Mouse (Mus musculus) cerebellum, postnatal 4 days (tissue): Measurements from ENCODE around the gene Cep55.

Source experiments
- DNase-seq, 2 experiments: peaks; one replicate each; pipeline ENCODE4 v3.0.0; 2022; ENCODE audit warnings: low spot score in 2 of 2, mixed read lengths in 1 of 2

Cep55 gene

DNA sequence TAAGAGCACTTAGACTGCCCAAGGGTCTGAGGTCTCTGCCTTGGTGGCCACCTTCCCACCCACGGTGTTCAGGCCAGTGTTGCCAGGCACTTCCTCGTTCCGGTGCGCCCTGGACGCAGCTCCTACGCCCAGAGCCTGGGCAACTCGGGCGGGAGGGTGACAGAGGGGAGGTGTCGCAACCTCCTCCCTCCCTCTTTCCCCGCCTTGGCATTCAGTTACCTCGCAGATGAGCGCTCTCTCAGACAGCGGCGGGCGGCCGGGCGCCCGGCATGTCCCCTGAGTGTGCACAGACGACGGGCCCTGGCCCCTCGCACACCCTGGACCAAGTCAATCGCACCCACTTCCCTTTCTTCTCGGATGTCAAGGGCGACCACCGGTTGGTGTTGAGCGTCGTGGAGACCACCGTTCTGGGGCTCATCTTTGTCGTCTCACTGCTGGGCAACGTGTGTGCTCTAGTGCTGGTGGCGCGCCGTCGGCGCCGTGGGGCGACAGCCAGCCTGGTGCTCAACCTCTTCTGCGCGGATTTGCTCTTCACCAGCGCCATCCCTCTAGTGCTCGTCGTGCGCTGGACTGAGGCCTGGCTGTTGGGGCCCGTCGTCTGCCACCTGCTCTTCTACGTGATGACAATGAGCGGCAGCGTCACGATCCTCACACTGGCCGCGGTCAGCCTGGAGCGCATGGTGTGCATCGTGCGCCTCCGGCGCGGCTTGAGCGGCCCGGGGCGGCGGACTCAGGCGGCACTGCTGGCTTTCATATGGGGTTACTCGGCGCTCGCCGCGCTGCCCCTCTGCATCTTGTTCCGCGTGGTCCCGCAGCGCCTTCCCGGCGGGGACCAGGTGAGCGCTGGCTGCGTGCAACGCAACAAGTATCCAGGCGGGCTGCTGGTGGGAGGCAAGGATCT is 42.3 kb downstream of the Cep55 start, which contains the start of gene Ffar4:
Gene Ffar4, plus strand, starts transcription at position 214 of the 901 bp plus-strand sequence.
- DNase-seq, result peak in 1 of 2 experiments; percentile 5

DNA sequence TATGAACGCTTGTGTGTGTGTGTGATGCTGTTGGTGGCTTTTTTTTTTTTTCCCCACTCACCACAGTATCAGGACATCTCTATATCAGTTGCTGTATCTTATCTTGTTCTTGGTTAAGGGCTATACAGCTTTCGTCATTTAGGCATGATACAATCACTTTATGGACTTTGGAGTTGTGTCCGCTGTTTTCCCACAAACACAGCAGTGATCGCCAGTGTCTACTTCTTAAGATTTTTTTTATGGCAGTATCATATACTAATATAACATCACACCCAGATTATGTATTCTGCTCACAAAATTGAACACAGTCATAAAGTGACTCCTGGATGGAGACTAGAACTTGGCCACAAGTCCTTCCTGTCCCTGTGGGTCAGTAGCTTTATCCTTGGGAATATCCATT is 53.1 kb downstream of the Cep55 start:
- DNase-seq, result no peak

- DNase-seq, result no peak
Measured at GRCm38 (mm10) chr19:38109506-38110242, 54.9 kb downstream of the Cep55 start.

- DNase-seq, result no peak
Measured at GRCm38 (mm10) chr19:38111056-38111455, 56.2 kb downstream of the Cep55 start.

- no peak for DNase-seq
Measured at GRCm38 (mm10) chr19:38112575-38112974, 57.8 kb downstream of the Cep55 start.

- no peak for DNase-seq
Measured at GRCm38 (mm10) chr19:38114834-38115491, 60.2 kb downstream of the Cep55 start.

- no peak for DNase-seq
Measured at GRCm38 (mm10) chr19:38120123-38120760, 65.4 kb downstream of the Cep55 start.

DNA sequence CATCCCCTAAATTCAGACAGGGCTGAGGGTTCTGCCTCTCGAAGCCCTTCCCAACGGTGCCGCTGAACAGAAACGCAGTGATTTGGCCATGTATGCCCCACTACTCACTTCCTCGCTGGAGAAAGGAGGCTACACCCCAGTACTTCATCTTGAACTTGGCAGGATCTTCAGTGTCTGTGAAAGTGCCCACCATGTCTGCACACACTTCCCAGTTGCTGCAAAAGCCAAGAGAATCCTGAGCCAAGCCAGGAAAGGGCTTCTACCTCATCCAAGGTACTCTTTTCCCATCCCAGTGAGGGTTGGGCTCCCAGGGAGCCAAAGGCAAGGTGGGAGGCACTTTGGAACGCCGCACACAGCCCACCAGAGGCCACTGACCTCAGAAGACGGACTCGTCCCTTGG is 69.1 kb downstream of the Cep55 start:
- DNase-seq, result no peak
